Comparison of ENCODE assay signal across 13 mouse cellular contexts in genomic region chr10:20186800-20187273, GRCm38 (mm10). TPM values are rescaled to one million over a fixed set of nuclear protein-coding genes. Genes with fewer than 3 reads are reported as not detected.
A peak's percentile ranks its signal among the peaks of the same experiment; 100 is the strongest.
DNase-seq lines count a peak whose midpoint lies in the region; ATAC-seq and TF ChIP-seq lines count a peak whose summit lies in the region.
"Had no signal": no experiment of that assay in that cellular context is flagged by ENCODE, and none has a peak within 500 bp of the region (broad histone marks: within the 10 kb centered on the region; RNA-seq: fewer than 3 reads in every experiment).

No protein-coding gene starts in this region.

- no peaks in the 10 kb centered on the region for H3K36me3 ChIP-seq in intestine, embryonic 16.5 days (ENCODE audit: control insufficient read depth, insufficient read depth, low read length)
- H3K36me3 ChIP-seq in liver, postnatal 0 days (replicated peaks; ENCODE audit: insufficient read depth, low read length) = no peaks in the 10 kb centered on the region
- H3K36me3 ChIP-seq: embryonic facial prominence, embryonic 13.5 days; heart, embryonic 15.5 days had no signal

- ATAC-seq in intestine, embryonic 16.5 days = peak; percentile 95
- peak; percentile 76 for ATAC-seq in liver, postnatal 0 days

- H3K27ac ChIP-seq in intestine, embryonic 16.5 days (ENCODE audit: low read length) = peak overlapping the region; percentile 92
- peak overlapping the region; percentile 34 for H3K27ac ChIP-seq in liver, postnatal 0 days (ENCODE audit: low read depth)
- H3K27ac ChIP-seq: embryonic facial prominence, embryonic 13.5 days; heart, embryonic 15.5 days had no signal

- 63% methylated on average over 5 of the region's 5 CpGs for WGBS in intestine, embryonic 16.5 days
- WGBS in liver, postnatal 0 days (ENCODE audit: insufficient replicate concordance) = 58% methylated on average over 5 of the region's 5 CpGs

- peaks cover 9% of the 10 kb centered on the region for H3K4me1 ChIP-seq in intestine, embryonic 16.5 days (ENCODE audit: control insufficient read depth, insufficient read depth, low read length)
- H3K4me1 ChIP-seq in liver, postnatal 0 days (ENCODE audit: insufficient read depth) = peaks cover 20% of the 10 kb centered on the region

- no peak overlapping the region for H3K4me2 ChIP-seq in intestine, embryonic 16.5 days (ENCODE audit: low read depth, low read length)
- H3K4me2 ChIP-seq in liver, postnatal 0 days (ENCODE audit: low read depth, low read length) = no peak overlapping the region
- H3K4me2 ChIP-seq: embryonic facial prominence, embryonic 13.5 days; heart, embryonic 15.5 days had no signal

- H3K27me3 ChIP-seq in intestine, embryonic 16.5 days (replicated peaks; ENCODE audit: control insufficient read depth, insufficient read depth, low read length) = no peaks in the 10 kb centered on the region
- H3K27me3 ChIP-seq in liver, postnatal 0 days (ENCODE audit: insufficient read depth, low read length) = no peaks in the 10 kb centered on the region
- H3K27me3 ChIP-seq: embryonic facial prominence, embryonic 13.5 days; heart, embryonic 15.5 days had no signal

- 0 out of 2 replicates have a peak overlapping the region, but pooled peaks have one; percentile 14 for H3K9ac ChIP-seq in intestine, embryonic 16.5 days (ENCODE audit: low read depth, low read length)
- no peak overlapping the region for H3K9ac ChIP-seq in liver, postnatal 0 days (replicated peaks)
- H3K9ac ChIP-seq: embryonic facial prominence, embryonic 13.5 days; heart, embryonic 15.5 days had no signal

- TF ChIP-seq CTCF in liver, postnatal 0 days (IDR thresholded peaks at IDR 0.05; ENCODE audit: low read depth) = no peak

- peak; percentile 33; the same call in 1 of the 2 replicates for TF ChIP-seq EP300 in liver, postnatal 0 days (IDR thresholded peaks at IDR 0.05; ENCODE audit: low read depth)

- no peak overlapping the region for H3K4me3 ChIP-seq in intestine, embryonic 16.5 days (ENCODE audit: low read length)
- H3K4me3 ChIP-seq in liver, postnatal 0 days (ENCODE audit: low read depth, low read length) = no peak overlapping the region
- H3K4me3 ChIP-seq: embryonic facial prominence, embryonic 13.5 days; heart, embryonic 15.5 days had no signal

- H3K9me3 ChIP-seq in intestine, embryonic 16.5 days (ENCODE audit: control insufficient read depth, low read length) = no peaks in the 10 kb centered on the region
- H3K9me3 ChIP-seq in liver, postnatal 0 days (ENCODE audit: low read length) = no peaks in the 10 kb centered on the region
- H3K9me3 ChIP-seq: embryonic facial prominence, embryonic 13.5 days; heart, embryonic 15.5 days had no signal

- DNase-seq in kidney, adult 8-10 months = peak; percentile 55 to 81
- DNase-seq in kidney, postnatal 4 days = no peak
- peak; percentile 27 for DNase-seq in liver, postnatal 0 days
- peak; percentile 77 for DNase-seq in yolk sac, embryonic 10.5 days (ENCODE audit: low spot score)
- no peak for DNase-seq in frontal cortex, postnatal 14 days (ENCODE audit: low spot score in 2 of 2)
- no peak for DNase-seq in layer of hippocampus, postnatal 36 days
- DNase-seq in urinary bladder, postnatal 14 days (ENCODE audit: low spot score) = no peak
- DNase-seq: cerebellum, adult 9-11 months; right cerebral cortex, postnatal 4 days; thymus, adult 18-20 months had no signal

RNA-seq across cellular contexts. Expression of gene Map7, which starts 38.6 kb away (rescaled TPM):
- 44.7 and 50.3 TPM in 2 replicates for polyA plus RNA-seq in intestine, embryonic 16.5 days (2015; fragmentation: Nextera tagmentation; extraction: Ambion mirVana)
- polyA plus RNA-seq in liver, postnatal 0 days (2015; fragmentation: Nextera tagmentation; extraction: Ambion mirVana) = 6.1 and 6.8 TPM in 2 replicates
- 100 to 1,000 TPM; 104 to 121 TPM for total RNA-seq in layer of hippocampus, postnatal 36 days (2021)

Comparison
In these comparisons a context has a peak if more than half of its experiments do, and no peak if none do; other contexts are left out.
1. DNase-seq: peak in kidney, adult 8-10 months (2 of 2), liver, postnatal 0 days (single experiment) and yolk sac, embryonic 10.5 days (single experiment); none in kidney, postnatal 4 days (0 of 2), frontal cortex, postnatal 14 days (0 of 2), layer of hippocampus, postnatal 36 days (0 of 2) and urinary bladder, postnatal 14 days (single experiment).